Mouse (Mus musculus) Patski (cell line): ENCODE data around the gene Slc9b2. TPM values are rescaled to one million over a fixed set of nuclear protein-coding genes. Genes with fewer than 3 reads are reported as not detected.

Experiments used
- ATAC-seq: fragments of 100-300 bp; one replicate; pipeline ENCODE4 v1.8.0; 2021
- CTCF ChIA-PET: fragments of 350-600 bp; sonication (Branson Sonifier 250); formaldehyde crosslinking; loops from one replicate; lab custom pipeline; 2022; ENCODE audit warnings: inconsistent platforms; lab: Charles Lee
- POLR2A ChIA-PET: fragments of 350-600 bp; sonication (Branson Sonifier 250); formaldehyde crosslinking; loops from one replicate; lab custom pipeline; 2022; ENCODE audit warnings: antibody characterized with exemption, inconsistent platforms; lab: Charles Lee
- DNase-seq: peaks from one replicate; pipeline ENCODE4 v3.0.0-alpha.2; 2011; ENCODE audit warnings: low read depth, low spot score
- H3K27me3 ChIP-seq: fragments of 371-371 bp; one replicate; pipeline ENCODE4 v1.5.1; 2021
- CTCF ChIP-seq: fragments of 100-300 bp; IDR thresholded peaks from one replicate; pipeline ENCODE4 v1.5.1; 2021
- in situ Hi-C: fragments of 300-500 bp; cut with MboI; formaldehyde crosslinking; loops from 3 replicates; pipeline ENCODE4 v1.11.1; 2018; ENCODE audit warnings: low pct_unique_long_range_greater_than_20kb, mixed read lengths
- polyA plus RNA-seq: library from polyadenylated mRNA; unstranded; gene quantifications from one replicate; pipeline ENCODE4 v1.2.3, GENCODE M21; 2021

Slc9b2 gene
- polyA plus RNA-seq = not detected

- TF ChIP-seq CTCF = no peak
- DNase-seq = no peak
Observed at GRCm38 (mm10) chr3:135307411-135308259, at the start of gene Slc9b2. Slc9b2 (plus strand) TSS chr3:135307700.

GRCm38 (mm10) chr3:135258919-135259318 is 48.6 kb upstream of the Slc9b2 start:
- ChIA-PET CTCF (interaction anchor here (0.9 to 1.2 kb wide), 4 partner anchors 8 to 20 kb away, joined by 3 to 4 read pairs (median 3); no protein-coding TSS in a partner anchor), POLR2A (no interaction called here)
- in situ Hi-C loops = no loop called here
- no peak for DNase-seq
- no peaks in the 10 kb centered on the region for H3K27me3 ChIP-seq
- no peak for ATAC-seq
- no peak for TF ChIP-seq CTCF

More at GRCm38 (mm10) chr3:135307411-135308259, at the start of gene Slc9b2:
- no peak for ATAC-seq
- in situ Hi-C loops = no loop called here
- CTCF ChIA-PET = interaction anchor here (0.9 kb wide), 1 partner anchor 10 kb away, joined by 3 read pairs; no protein-coding TSS in a partner anchor
- POLR2A ChIA-PET = interaction anchor here (0.9 kb wide), 1 partner anchor 11 kb away, joined by 3 read pairs; no protein-coding TSS in a partner anchor
- no peaks in the 10 kb centered on the region for H3K27me3 ChIP-seq

- DNase-seq (no peak), ATAC-seq (no peak)
- H3K27me3 ChIP-seq = no peaks in the 10 kb centered on the region
- POLR2A ChIA-PET = no interaction called here
- CTCF ChIA-PET = interaction anchor here (1.1 kb wide), 1 partner anchor 11 kb away, joined by 3 read pairs; no protein-coding TSS in a partner anchor
- no peak for TF ChIP-seq CTCF
- in situ Hi-C loops = no loop called here
Observed at GRCm38 (mm10) chr3:135260233-135260632, 47.3 kb upstream of the Slc9b2 start.

GRCm38 (mm10) chr3:135268616-135269015 is 38.9 kb upstream of the Slc9b2 start:
- in situ Hi-C loops = no loop called here
- DNase-seq (no peak), ATAC-seq (peak; percentile 40)
- no peaks in the 10 kb centered on the region for H3K27me3 ChIP-seq
- ChIA-PET POLR2A (interaction anchor here (1.1 to 2.3 kb wide), 2 partner anchors 11 to 31 kb away, joined by 4 to 12 read pairs; partner anchors contain the start of gene Bdh2), CTCF (interaction anchor here (1.0 to 2.2 kb wide), 4 partner anchors 10 to 30 kb away, joined by 3 to 9 read pairs (median 6); partner anchors contain the start of gene Bdh2)
- TF ChIP-seq CTCF = no peak

- TF ChIP-seq CTCF = no peak
- ChIA-PET CTCF (interaction anchor here (1.0 to 2.2 kb wide), 7 partner anchors 9 to 230 kb away, joined by 3 to 9 read pairs (median 3); partner anchors contain the start of gene Bdh2), POLR2A (interaction anchor here (0.8 to 2.3 kb wide), 2 partner anchors 10 to 252 kb away, joined by 3 to 12 read pairs; partner anchors contain the start of gene Bdh2)
- no peaks in the 10 kb centered on the region for H3K27me3 ChIP-seq
- in situ Hi-C loops = no loop called here
- peak; percentile 94 for DNase-seq
- ATAC-seq = peak; percentile 87
Observed at GRCm38 (mm10) chr3:135269391-135269990, 38.0 kb upstream of the Slc9b2 start.

GRCm38 (mm10) chr3:135272627-135273026 is 34.9 kb upstream of the Slc9b2 start:
- in situ Hi-C loops = no loop called here
- no peaks in the 10 kb centered on the region for H3K27me3 ChIP-seq
- no peak for TF ChIP-seq CTCF

GRCm38 (mm10) chr3:135273047-135273446 is 34.5 kb upstream of the Slc9b2 start:
- H3K27me3 ChIP-seq = no peaks in the 10 kb centered on the region
- no peak for ATAC-seq
- no peak for DNase-seq
- ChIA-PET POLR2A (no interaction called here), CTCF (interaction anchor here (1.6 kb wide), 1 partner anchor 8 kb away, joined by 10 read pairs; the partner anchor contains the start of gene Bdh2)
- TF ChIP-seq CTCF = no peak
- in situ Hi-C loops = no loop called here

More at GRCm38 (mm10) chr3:135272627-135273026, 34.9 kb upstream of the Slc9b2 start:
- CTCF ChIA-PET = interaction anchor here (1.6 kb wide), 2 partner anchors 8 to 12 kb away, joined by 3 to 10 read pairs; partner anchors contain the start of gene Bdh2
- DNase-seq (no peak), ATAC-seq (no peak)
- POLR2A ChIA-PET = no interaction called here

- in situ Hi-C loops = loop anchor here (5.0 kb wide), 1 partner anchor 117 kb away; no protein-coding TSS in a partner anchor
- no peak for ATAC-seq
- DNase-seq = no peak
- H3K27me3 ChIP-seq = no peaks in the 10 kb centered on the region
- no peak for TF ChIP-seq CTCF
- ChIA-PET CTCF (interaction anchor here (0.7 to 3.4 kb wide), 21 partner anchors 8 to 451 kb away, joined by 3 to 17 read pairs (median 5); partner anchors contain the start of gene Cisd2), POLR2A (interaction anchor here (1.1 to 2.9 kb wide), 2 partner anchors 11 to 49 kb away, joined by 3 to 12 read pairs; no protein-coding TSS in a partner anchor)
Observed at GRCm38 (mm10) chr3:135280160-135280559, 27.3 kb upstream of the Slc9b2 start.

- POLR2A ChIA-PET = interaction anchor here (0.7 to 2.9 kb wide), 3 partner anchors 9 to 48 kb away, joined by 3 to 12 read pairs (median 4); no protein-coding TSS in a partner anchor
- ATAC-seq (peak; percentile 92), DNase-seq (peak; percentile 95)
- H3K27me3 ChIP-seq = no peaks in the 10 kb centered on the region
- CTCF ChIA-PET = interaction anchor here (0.7 to 3.4 kb wide), 28 partner anchors 8 to 457 kb away, joined by 3 to 17 read pairs (median 5); partner anchors contain the start of gene Cisd2
- TF ChIP-seq CTCF = peak; percentile 98
- in situ Hi-C loops = loop anchor here (5.0 kb wide), 1 partner anchor 116 kb away; no protein-coding TSS in a partner anchor
Observed at GRCm38 (mm10) chr3:135280669-135281415, 26.7 kb upstream of the Slc9b2 start, which contains the start of gene Bdh2. Bdh2 (plus strand) TSS chr3:135281221.
